Mouse (Mus musculus): ENCODE data around the gene Obsl1.

Obsl1 gene

DNA sequence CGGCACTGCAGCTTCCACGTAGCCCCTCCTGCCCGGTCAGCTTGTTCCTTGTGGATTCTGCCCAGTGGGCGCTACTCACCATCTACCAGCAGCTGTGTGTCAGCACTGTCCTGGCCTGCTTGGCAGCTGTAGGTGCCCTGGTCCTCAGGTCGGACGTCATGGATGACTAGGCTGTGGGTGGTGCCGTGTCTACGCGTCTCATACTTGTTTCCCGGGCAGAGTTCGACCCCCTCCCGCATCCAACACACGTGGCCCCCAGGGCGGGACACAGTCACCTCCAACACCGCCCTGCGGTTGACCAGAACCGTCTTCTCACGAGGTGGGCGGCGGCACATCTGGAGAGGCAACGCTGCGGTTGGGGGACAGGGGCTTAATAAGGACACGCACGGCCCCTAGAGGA, 19.7 kb downstream of the Obsl1 start:
- DNase-seq = peak in 1 of 2 experiments; percentile 30

DNA sequence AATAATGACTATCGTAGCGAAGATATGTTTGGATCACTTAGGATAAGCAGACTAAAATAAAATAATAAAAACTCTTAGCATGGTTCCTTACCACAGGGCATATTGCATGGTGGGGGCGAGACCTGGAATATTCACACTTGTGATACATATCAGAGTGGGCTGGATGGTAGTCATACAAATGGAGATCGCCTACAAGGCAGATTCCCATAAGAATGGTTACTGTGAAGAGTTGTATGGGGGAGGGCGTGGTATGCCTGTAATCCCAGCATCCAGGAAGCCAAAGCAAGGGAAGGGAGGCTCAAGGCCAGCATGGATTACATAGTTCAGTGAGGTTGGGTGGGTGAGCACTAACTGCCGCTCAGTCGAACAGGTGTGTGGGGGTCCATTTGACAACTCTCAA, 25.5 kb downstream of the Obsl1 start:
- no peak for DNase-seq

DNA sequence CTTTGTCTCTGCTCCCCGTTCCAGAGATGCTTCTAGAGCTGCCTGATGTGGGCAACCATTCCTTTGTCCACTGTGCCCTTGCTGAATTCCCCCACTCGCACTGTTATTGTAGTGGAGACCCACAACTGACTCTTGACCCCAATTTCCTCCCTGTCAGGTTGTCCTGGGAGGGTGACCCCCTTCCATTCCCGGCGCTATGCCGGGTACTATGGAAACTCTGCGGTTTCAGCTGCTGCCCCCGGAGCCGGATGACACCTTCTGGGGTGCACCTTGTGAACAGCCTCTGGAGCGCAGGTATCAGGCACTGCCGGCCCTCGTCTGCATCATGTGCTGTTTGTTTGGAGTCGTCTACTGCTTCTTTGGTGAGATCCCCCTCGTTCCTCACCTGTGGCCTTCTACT, 26.2 kb downstream of the Obsl1 start:
- DNase-seq = no peak

DNA sequence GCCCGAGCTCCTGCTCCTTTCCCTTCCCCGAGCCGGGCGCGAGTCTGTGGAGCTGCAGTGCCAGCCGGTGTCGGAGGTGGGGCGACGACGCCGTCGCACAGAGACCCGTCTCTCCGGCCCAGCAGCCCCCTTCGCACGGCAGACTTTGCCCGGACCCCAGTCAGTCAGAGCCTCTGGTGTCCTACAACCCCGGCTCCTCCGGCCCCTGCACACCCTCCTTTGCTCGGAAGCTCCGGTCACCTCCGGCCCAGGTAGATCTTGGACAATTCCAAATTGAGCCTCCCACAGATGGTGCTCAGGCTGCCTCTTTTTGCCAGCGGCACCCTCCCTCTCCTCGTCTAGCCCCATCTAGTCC, 26.6 kb downstream of the Obsl1 start:
- DNase-seq = no peak

DNA sequence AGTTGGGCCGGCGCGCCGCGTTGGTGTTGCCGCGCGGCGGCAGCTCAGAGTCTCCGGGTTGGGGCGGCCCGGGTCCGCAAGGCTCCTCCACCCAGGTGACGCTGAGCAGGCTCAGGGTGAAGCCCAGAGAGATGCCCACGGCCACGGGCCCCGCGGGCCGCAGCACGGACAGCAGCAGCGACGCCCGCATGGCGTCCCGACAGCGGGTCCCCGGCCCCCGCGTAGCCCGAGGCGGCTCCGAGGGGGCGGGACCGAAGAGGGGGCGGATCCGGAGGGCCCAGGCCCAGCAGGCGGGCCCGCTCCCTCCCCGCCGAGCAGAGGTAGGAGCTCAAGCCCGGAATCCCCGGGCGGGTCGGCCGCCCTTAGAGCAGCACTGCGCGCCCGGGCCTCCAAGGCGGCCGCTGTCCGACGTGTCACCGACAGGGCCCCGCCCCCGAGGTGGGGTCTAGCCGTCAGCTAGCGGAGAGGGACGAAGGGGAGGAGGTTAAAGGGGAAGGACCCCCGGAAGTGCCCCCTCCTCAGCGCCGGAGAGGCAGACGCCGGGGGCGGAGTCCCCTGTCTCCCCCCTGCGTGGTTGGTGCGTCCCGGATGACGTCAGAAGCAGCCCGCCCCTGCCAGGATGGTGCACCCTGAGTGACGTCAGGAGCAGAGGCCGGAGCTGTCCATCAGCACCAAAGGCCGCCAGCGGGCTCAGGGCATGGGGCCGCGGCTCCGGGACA, 27.2 kb downstream of the Obsl1 start, which contains the start of the genes Chpf and Tmem198:
Chpf (minus strand) TSS at position 392 of the 719 bp plus-strand sequence.
Tmem198 (plus strand) TSS at position 617 of the 719 bp plus-strand sequence.
- DNase-seq = peak; percentile 98

DNA sequence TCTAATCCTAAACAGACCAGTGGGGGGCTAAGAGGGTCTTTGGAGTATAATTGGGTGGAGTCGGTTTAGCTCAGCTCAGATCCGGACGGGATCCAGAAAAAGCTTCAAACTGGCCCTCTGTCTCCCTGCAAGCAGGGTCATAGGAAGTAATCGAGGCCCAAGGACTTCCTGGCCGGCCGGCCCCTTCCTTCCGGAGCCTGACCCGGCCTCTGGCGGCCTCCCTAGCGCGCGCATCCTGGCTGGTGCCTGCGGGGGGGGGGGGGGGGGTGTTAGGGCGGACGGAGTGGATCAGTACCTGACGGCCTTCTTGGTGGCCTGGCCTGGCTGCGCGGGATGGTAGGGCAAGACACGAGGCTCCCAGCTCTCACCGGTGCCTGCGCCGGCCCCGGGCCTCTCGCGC, 27.8 kb downstream of the Obsl1 start:
- peak; percentile 68 to 76 for DNase-seq

DNA sequence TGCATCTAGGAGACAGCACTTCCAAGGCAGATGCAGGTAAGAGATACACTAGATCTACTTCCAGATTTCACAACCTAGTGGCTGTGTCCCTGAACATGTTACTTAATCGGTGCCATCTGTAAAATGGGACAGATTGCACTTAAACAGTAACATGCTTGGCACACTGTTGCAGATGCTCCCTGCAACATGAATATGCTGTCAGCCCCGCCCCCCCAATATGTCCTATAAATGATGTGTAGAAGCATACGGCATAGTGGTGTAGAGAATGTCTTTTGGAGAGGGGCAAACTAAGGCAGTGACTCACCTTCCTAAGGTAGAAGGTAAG, 28.3 kb downstream of the Obsl1 start:
- no peak for DNase-seq

DNA sequence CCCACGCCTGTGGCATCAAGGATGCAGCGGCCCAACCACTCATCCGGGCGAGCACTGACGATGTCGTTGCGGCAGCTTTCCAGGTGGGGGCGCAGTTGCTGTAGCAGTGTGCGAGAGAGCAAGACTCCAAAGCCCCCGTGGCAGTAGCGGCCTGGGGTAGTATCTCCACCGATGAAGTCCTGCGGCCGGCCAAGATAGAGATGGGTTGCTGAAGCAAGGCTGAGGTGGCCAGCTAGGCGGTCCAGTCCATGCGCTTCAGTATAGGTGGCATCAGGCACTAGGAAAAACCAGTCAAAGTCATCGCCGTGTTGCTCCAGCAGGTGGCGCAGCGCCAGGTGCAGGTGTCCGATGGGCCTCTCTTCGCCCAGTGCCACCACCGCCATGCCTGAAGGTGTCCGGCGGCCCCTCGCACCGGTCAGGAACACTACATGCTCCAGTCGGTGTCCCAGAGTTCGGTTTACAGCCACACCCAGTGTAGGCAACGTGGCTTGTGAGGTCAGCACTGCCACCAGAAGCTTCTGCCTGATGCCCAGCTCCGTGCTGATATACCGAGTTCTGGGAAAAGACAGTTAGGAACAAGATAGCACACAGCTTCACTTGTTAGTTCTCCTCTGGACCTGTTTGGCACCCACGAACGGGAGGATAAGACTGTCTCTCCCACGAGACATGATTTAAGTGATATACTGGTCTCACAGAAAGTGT, 28.8 kb downstream of the Obsl1 start:
- peak; percentile 93 to 95 for DNase-seq

DNA sequence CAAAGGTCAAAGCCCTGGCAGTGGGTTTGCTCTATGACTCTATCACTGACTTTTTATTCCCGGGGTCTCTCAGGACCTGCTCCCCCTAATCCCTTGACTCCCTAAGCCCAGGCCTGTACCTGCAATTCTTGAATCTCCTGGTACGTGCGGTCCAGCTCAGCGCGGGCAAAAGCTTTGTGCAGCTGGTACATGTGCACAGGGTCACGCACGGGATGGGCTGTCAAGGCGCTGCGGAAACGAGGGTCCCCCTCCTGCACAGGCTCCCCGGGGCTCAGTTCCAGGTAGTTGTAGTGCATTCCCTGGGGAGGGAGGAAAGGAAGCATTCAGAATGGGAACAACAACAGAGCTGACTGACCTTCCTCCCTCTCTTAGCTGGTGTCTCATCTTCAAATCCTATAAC, 29.8 kb downstream of the Obsl1 start:
- no peak for DNase-seq

DNA sequence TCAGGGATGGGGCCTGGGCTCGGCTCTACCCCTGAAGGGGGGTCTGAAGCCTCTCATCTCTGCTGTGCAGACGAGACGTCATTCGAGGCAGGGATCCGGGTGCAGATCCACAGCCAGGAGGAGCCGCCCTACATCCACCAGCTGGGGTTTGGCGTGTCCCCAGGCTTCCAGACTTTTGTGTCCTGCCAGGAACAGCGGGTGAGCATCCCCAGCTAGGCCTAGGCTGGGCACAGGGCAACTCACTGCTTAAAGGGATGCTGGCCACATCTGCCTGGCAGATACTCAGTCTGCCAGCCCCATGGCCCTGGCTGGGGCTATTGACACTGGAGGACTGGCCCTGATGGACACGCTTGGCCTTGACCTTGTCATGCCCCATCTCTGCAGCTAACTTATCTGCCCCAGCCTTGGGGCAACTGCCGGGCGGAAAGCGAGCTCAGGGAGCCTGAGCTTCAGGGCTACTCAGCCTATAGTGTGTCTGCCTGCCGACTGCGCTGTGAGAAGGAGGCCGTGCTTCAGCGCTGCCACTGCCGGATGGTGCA, 36.9 kb downstream of the Obsl1 start:
- no peak for DNase-seq

DNA sequence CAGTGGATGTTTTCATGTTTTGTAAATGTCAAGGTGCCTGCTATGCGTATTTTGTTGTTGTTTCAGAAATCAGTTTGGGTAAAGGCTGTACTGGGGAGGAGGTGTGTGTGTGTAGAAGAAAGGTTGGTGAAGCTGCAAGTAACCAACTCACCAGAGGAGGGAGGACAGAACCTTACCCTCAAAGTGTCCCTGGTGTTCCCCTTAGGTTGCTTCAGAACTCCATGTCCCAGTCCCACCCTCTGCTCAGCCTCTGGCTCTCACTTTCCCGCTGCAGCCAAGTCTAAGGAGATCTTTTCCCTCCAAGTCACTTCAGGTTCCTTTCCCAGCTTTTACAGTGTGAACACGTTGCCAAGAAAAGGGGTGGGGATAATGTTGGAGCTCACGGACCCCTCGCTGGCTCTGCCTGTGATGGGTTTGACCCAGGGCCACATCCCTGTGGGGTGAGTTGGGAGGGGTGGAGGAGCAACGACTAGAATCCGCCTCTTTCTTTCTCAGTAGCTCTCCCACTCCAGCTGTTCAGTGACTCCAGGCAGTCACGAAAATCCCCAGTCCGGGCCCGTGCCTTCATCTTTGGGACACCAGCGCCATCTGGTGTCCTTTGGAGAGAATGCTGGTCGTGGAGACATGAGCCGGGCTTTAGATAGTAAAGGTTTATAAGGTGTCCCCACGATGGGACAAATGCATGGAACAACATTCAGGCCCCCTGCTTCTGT, 38.9 kb downstream of the Obsl1 start:
- DNase-seq = peak; percentile 87 to 90

DNA sequence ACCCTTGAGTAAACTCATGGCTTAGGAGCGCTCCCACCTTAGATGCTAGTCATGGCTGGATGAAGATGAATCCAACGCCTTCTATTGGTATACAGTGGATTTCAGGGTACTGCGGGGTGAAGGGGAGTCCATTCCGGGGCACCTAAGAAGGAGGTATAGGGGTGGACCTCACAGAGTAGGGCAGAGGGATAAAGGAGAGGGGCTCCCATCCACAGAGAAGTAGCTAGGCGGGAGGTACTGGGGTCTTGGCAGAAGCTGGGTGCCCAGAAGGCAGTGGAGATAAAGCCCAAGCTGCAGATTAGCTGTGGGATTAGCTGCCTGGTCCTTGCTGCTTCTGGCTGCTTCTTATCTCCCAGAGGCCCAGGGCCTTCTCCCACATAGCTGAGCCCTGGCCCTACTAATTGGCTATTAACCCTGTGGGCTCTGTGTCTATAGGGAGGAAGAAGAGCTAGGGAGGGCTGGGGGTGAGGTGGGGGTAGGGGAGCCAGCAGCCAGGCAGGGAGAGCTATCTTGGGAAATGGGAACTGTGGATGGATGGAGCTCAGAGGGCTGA, 42.5 kb downstream of the Obsl1 start:
- no peak for DNase-seq

DNA sequence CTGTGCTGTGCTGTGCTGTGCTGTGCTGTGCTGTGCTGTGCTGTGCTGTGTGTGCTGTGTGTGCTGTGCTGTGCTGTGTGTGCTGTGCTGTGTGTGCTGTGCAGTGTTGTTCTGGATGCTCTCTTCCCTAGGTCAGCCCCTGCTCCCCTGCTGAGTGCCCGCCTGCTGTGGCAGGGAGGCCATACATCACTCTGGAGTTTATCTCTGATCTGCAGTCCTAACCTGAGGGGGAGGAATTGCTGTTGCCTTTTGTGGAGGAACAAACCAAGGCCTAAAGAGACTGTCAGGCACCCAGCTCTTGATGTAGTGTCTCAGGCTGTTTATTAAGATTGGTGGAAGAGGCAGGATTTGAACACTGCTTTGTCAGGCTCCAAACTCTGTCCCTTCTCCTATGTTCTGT, 43.6 kb downstream of the Obsl1 start:
- no peak for DNase-seq

DNA sequence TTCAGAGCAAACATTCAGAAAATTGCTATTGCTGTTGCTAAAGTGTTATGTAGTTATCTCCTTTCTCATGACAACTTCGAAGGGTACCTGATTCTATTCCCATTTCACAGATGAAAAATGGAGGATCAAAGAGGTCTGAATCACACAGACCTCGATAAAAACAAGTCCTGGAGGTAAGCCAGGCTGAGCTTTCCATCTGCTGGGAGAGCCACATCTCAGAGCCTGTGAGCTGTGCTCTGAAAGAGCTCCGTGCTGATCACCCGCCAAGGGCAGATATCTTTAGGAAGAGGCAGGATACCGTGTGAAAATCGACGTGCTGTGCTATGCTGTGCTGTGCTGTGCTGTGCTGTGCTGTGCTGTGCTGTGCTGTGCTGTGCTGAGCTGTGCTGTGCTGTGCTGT, 46.0 kb downstream of the Obsl1 start:
- no peak for DNase-seq

DNA sequence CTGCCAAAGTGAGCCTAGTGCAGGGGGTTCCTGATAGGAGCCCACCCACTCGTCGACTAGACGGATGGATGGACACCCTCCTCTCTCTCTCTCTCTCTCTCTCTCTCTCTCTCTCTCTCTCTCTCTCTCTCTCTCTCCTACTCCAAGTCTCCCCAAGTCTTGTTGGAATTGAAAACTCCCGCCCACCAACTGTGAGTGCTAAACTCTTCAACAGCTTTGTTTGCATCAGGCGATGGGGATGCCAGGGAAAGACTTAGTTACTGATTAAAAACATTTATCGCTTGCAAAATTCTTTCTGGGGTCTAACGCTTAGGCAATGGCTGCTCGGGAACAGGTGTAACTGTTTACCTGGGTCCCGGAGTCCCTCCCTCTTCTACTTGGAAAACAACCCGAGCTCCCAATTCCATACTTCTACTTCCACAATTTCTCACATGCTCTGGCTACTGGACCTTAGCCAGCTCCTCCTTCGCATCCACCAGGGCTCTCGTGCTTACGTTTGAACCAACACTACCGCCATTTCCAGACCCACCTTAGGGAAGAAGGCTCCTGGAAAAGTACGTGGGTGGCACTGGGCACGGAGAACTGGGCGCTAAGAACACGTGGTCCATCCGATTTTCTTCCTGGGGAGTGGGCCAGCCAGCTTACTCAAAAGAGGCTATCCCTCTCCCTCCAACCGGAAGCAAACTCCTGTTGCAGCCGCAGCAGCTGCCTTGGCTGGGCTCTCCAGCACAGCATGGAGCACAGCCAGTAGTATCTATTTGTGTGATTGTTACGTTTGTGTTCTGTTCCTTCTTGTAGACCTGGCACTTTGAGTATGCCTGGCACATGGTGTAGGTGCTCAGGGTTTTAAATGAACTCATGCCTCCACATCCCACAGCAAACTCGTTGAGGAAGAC, 47.2 kb downstream of the Obsl1 start:
- peak; percentile 66 to 81 for DNase-seq

DNA sequence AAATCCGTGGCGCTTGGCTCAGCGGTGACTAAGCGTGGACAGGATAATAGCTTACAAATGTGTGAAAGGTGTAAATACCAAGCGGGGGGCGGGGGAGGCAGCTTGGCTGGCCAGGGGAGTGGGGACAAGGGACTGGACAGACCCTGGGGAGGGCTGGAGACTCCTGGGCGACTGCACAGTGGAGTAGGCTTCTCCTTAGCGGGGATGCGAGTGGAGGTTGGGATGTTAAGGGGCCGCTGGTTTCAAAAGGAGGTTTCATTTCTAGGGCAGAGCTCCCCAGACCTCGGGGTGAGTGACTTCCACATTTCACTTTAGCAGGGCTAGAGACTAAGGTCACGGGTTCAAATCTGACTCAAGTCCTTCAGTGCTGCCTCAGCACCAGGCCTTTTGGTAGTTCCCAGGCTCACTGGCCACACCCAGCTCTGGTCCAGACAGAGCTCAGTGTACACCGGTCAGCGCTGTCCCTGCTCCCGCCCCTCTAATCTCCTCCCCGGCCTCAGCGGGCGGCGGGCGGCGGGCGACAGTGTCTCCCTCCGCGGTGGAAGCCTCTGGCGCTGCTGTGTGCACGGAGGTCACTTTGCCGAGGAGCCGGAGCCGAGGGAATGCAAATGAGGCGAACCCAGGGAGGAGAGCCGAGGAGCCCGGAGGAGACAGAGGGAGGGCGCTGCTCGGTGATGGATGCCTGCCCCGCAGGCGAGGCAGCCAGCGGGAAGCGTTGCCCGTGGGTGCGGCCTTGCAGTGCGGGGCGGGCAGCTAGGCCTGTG, 48.0 kb downstream of the Obsl1 start:
- peak; percentile 71 to 79 for DNase-seq

DNA sequence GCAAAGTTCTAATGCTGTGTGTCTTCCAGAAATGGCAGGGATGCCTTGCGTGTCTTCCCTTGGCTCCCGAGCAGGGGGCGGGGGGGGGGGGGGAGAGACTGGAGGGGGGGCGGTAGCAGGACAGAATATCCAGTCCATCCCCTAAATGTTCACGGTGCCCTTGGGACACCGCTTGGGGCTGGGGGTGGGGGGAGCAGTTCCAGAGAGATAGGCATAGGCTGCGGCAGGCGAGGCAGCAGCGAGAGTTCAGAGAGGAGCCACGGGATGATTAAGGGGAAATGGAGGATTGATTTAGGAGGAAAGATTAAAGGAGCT, 48.6 kb downstream of the Obsl1 start:
- no peak for DNase-seq

DNA sequence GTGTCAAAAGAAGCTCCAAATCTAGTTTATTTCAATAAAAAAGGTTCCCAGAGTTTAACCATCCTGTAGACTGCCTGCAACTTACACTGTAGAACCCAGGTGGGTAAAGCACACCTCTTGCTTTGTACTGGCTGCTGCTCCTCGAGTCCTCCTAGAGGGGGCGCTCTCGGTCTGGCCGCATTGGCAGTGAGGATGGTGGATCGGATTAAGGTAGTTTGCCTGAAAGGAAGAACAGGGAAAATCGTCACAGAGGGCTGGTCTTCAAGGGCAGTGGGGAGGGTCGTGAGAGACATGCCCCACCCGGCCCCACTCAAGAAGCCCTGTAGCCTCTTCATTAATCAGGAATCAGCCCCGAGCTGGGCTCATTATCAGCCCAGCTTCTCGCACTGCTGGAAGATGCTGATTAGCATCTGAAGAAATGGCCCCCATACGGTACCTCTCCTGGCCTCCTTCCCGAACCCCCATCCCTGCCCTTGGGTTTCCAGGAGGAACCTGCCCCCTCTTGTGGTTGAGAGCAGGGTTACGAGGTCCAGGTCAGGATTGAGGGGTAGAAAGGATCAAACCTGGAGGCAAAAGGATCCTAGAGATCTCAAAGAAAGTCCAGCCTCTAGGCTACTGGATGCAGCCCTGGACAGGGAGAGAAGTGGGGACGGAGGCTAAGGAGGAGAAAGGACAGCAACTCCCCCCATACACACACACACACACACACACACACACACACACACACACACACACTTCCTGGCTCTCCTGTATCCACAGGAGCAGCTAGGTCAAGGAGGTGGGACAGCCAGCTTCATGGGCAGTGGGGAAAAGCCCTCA, 49.3 kb downstream of the Obsl1 start:
- peak in 1 of 2 experiments; percentile 55 for DNase-seq

DNA sequence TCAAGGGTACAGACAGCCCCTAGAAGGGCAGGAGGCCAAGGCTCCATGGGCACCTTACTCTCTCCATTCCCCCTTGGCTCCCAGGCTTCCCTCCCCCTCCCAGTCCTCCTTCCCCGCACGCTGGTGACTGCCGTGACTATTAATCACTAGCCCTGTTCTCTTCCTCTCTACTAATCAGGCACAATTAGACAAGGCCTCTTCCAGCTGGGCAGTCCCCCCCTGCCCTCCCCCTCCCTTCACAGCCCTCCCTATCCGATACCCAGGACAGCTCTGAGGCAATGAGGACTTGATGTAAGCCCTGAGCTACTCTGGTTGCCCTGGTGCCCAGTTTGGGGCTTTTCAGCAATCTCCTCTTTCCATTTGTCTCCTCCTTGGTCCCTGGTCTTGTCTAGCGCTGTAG, 50.3 kb downstream of the Obsl1 start:
- DNase-seq = no peak

DNA sequence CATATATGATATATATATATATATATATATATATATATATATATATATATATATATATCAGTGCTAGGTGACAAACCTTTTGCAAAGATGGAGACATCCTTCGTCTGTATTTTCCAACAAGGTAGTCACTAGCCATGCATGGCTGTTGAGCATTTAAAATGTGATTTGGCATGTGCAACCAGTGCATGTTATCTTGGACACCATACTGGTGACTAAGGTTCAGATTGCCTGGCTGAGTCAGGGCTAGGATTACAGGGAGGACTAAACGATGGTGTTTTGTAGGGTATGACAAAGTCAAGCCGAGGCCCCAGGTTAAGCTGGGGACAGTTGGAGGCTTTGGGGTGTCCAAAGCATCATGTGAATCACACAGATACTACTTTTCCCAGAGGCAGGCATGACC, 50.8 kb downstream of the Obsl1 start:
- DNase-seq = no peak

DNA sequence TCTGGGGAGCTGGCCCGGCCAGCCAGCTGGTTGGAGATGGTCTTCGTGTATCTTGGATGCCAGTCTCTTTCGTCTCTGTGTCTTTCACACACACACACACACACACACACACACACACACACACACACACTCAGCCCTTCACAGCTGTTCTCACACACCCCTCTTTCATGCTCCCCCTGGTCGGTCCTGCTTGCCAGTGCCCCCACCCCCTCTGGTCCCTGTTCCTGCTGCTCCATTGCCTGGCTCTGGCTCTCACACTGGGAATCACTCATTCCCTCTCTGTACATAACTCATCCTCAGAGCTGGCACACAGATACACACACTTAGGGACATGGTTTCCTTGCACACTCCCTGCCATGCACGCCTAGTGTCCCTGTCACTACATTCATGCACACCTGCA, 54.4 kb downstream of the Obsl1 start:
- no peak for DNase-seq

Measured in kidney, postnatal 4 days (tissue).